Comparison of ENCODE assay signal across 6 mouse cellular contexts in the genomic region with DNA sequence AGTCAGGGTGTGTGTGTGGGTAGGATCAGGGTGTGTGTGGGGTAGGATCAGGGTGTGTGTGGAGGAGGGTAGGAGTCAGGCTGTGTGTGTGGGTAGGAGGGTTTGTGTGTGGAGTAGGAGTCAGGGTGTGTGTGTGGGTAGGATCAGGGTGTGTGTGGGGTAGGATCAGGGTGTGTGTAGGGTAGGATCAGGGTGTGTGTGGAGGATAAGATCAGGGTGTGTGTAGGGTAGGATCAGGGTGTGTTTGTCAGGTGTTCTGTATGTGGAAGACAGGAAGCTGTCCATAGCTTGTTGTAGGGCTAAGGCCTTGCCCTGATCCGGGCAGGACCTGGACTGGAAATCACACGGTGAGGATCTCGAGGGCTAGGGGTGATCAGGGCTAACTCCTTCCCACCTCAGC. TPM values are rescaled to one million over a fixed set of nuclear protein-coding genes. Genes with fewer than 3 reads are reported as not detected.
A peak's percentile ranks its signal among the peaks of the same experiment; 100 is the strongest.
DNase-seq lines count a peak whose midpoint lies in the region; ATAC-seq and TF ChIP-seq lines count a peak whose summit lies in the region.
"Not testable (repeated sequence)": the region's sequence is repeated elsewhere in the genome, so short reads cannot be mapped to it uniquely, and the experiment has no call there.

No protein-coding gene starts in this region.

- not testable (repeated sequence) for H3K9me3 ChIP-seq in limb, embryonic 15.5 days; liver, embryonic 13.5 days (replicated peaks); liver, embryonic 16.5 days (replicated peaks; ENCODE audit: control insufficient read depth, low read length); stomach, postnatal 0 days (ENCODE audit: control insufficient read depth, low read length)

- H3K4me2 ChIP-seq in limb, embryonic 15.5 days; liver, embryonic 13.5 days; liver, embryonic 16.5 days (ENCODE audit: low read depth, low read length); stomach, postnatal 0 days (replicated peaks; ENCODE audit: low read depth): not testable (repeated sequence)

- not testable (repeated sequence) for DNase-seq in liver, embryonic 13.5 days
- peak; percentile 22 for DNase-seq in stomach, postnatal 0 days (ENCODE audit: low spot score)

- ATAC-seq in erythroblast, adult 5-6 weeks (replicated peaks; ENCODE audit: low FRiP score, poor library complexity, severe bottlenecking) = peak; percentile 44
- 0 out of 2 replicates have a peak, but pooled peaks have one; percentile 5 for ATAC-seq in limb, embryonic 15.5 days (ENCODE audit: insufficient number of reproducible peaks, low FRiP score, low TSS enrichment, low read depth)
- ATAC-seq in liver, embryonic 13.5 days (ENCODE audit: low read depth) = peak; percentile 68
- ATAC-seq in liver, embryonic 16.5 days (ENCODE audit: low read depth) = peak; percentile 56
- ATAC-seq in megakaryocyte-erythroid progenitor cell, adult 5-6 weeks (replicated peaks; ENCODE audit: low FRiP score, low TSS enrichment, poor library complexity, severe bottlenecking) = peak; percentile 35; the same call in 1 of the 2 replicates
- ATAC-seq in stomach, postnatal 0 days (ENCODE audit: low FRiP score, low TSS enrichment) = peak; percentile 75

- not testable (repeated sequence) for H3K27me3 ChIP-seq in limb, embryonic 15.5 days; liver, embryonic 13.5 days; liver, embryonic 16.5 days (ENCODE audit: control insufficient read depth, insufficient read depth, low read depth, low read length); stomach, postnatal 0 days (ENCODE audit: control insufficient read depth, insufficient read depth, low read length)

- not testable (repeated sequence) for TF ChIP-seq EP300 in stomach, postnatal 0 days (optimal IDR thresholded peaks at IDR 0.05)

- 90% methylated on average over 3 of the region's 3 CpGs for WGBS in limb, embryonic 15.5 days
- WGBS in liver, embryonic 13.5 days (ENCODE audit: insufficient replicate concordance) = 84% methylated on average over 3 of the region's 3 CpGs
- 90% methylated on average over 3 of the region's 3 CpGs for WGBS in liver, embryonic 16.5 days (ENCODE audit: insufficient replicate concordance)
- 77% methylated on average over 3 of the region's 3 CpGs for WGBS in stomach, postnatal 0 days

- H3K27ac ChIP-seq in limb, embryonic 15.5 days; liver, embryonic 13.5 days; liver, embryonic 16.5 days (ENCODE audit: low read length): not testable (repeated sequence)
- 0 out of 2 replicates have a peak overlapping the region, but pooled peaks have one; percentile 25 for H3K27ac ChIP-seq in stomach, postnatal 0 days (replicated peaks)

- peaks cover 36% of the 10 kb centered on the region for H3K36me3 ChIP-seq in limb, embryonic 15.5 days
- H3K36me3 ChIP-seq in liver, embryonic 13.5 days; liver, embryonic 16.5 days (ENCODE audit: control insufficient read depth, insufficient read depth); stomach, postnatal 0 days (ENCODE audit: control insufficient read depth, insufficient read depth, low read length): not testable (repeated sequence)

- H3K9ac ChIP-seq in limb, embryonic 15.5 days; liver, embryonic 13.5 days; liver, embryonic 16.5 days (ENCODE audit: low read depth, low read length); stomach, postnatal 0 days (ENCODE audit: low read length): not testable (repeated sequence)

- TF ChIP-seq CTCF in stomach, postnatal 0 days (IDR thresholded peaks at IDR 0.05; ENCODE audit: low read depth) = not testable (repeated sequence)

- H3K4me1 ChIP-seq in limb, embryonic 15.5 days; stomach, postnatal 0 days (replicated peaks; ENCODE audit: control insufficient read depth, insufficient read depth): not testable (repeated sequence)
- H3K4me1 ChIP-seq in liver, embryonic 13.5 days (replicated peaks) = peaks cover 37% of the 10 kb centered on the region
- peaks cover 22% of the 10 kb centered on the region for H3K4me1 ChIP-seq in liver, embryonic 16.5 days (ENCODE audit: control insufficient read depth, low read depth, low read length)

- H3K4me3 ChIP-seq in limb, embryonic 15.5 days; liver, embryonic 13.5 days (replicated peaks); liver, embryonic 16.5 days (ENCODE audit: low read depth, low read length); stomach, postnatal 0 days (ENCODE audit: low read depth, low read length): not testable (repeated sequence)

RNA-seq across cellular contexts. Expression of gene Fasn, which starts 31.6 kb away (rescaled TPM):
- total RNA-seq in erythroblast, adult 5-6 weeks (2015; ENCODE audit: low replicate concordance) = 6.5 and 7.9 TPM in 2 replicates
- total RNA-seq in erythroblast, adult 5-6 weeks (2017; ENCODE audit: low replicate concordance) = 2.6 TPM in 2 replicates
- polyA plus RNA-seq in limb, embryonic 15.5 days (2015; fragmentation: Nextera tagmentation; extraction: Ambion mirVana) = 41.8 and 45.5 TPM in 2 replicates
- polyA plus RNA-seq in liver, embryonic 13.5 days (2015; fragmentation: Nextera tagmentation; extraction: Ambion mirVana) = 15.3 and 17.9 TPM in 2 replicates
- polyA plus RNA-seq in liver, embryonic 16.5 days (2015; fragmentation: Nextera tagmentation; extraction: Ambion mirVana) = 20.3 and 24.2 TPM in 2 replicates
- 92.0 and 92.3 TPM in 2 replicates for total RNA-seq in megakaryocyte-erythroid progenitor cell, adult 5-6 weeks (2014; fragmentation: Nextera tagmentation)
- 27.2 and 34.0 TPM in 2 replicates for total RNA-seq in megakaryocyte-erythroid progenitor cell, adult 5-6 weeks (2017)
- polyA plus RNA-seq in stomach, postnatal 0 days (2015; fragmentation: Nextera tagmentation; extraction: Ambion mirVana) = 16.0 and 19.7 TPM in 2 replicates

RNA-seq across cellular contexts. Expression of gene Dus1l, which starts 59.7 kb away (rescaled TPM):
- total RNA-seq in erythroblast, adult 5-6 weeks (2015; ENCODE audit: low replicate concordance) = 10.0 and 12.5 TPM in 2 replicates
- 6.4 and 8.5 TPM in 2 replicates for total RNA-seq in erythroblast, adult 5-6 weeks (2017; ENCODE audit: low replicate concordance)
- 59.0 and 61.9 TPM in 2 replicates for polyA plus RNA-seq in limb, embryonic 15.5 days (2015; fragmentation: Nextera tagmentation; extraction: Ambion mirVana)
- 82.6 and 86.2 TPM in 2 replicates for polyA plus RNA-seq in liver, embryonic 13.5 days (2015; fragmentation: Nextera tagmentation; extraction: Ambion mirVana)
- polyA plus RNA-seq in liver, embryonic 16.5 days (2015; fragmentation: Nextera tagmentation; extraction: Ambion mirVana) = 51.4 and 51.6 TPM in 2 replicates
- 150 TPM in 2 replicates for total RNA-seq in megakaryocyte-erythroid progenitor cell, adult 5-6 weeks (2014; fragmentation: Nextera tagmentation)
- 68.4 and 87.6 TPM in 2 replicates for total RNA-seq in megakaryocyte-erythroid progenitor cell, adult 5-6 weeks (2017)
- 39.8 and 42.4 TPM in 2 replicates for polyA plus RNA-seq in stomach, postnatal 0 days (2015; fragmentation: Nextera tagmentation; extraction: Ambion mirVana)

Comparison
In these comparisons a context has a peak if more than half of its experiments do, and no peak if none do; other contexts are left out.
1. ATAC-seq: peak in every context shown above with its lines; median percentile 75 in stomach, postnatal 0 days; 68 in liver, embryonic 13.5 days; 56 in liver, embryonic 16.5 days; 44 in erythroblast, adult 5-6 weeks; 35 in megakaryocyte-erythroid progenitor cell, adult 5-6 weeks; 5 in limb, embryonic 15.5 days.